Mouse (Mus musculus) yolk sac, embryonic 10.5 days (tissue): ENCODE measurements around the gene Slc39a8.

Source experiments
- DNase-seq: peaks from one replicate; pipeline ENCODE4 v3.0.0-alpha.2; 2017; ENCODE audit warnings: low spot score

Gene Slc39a8

DNA sequence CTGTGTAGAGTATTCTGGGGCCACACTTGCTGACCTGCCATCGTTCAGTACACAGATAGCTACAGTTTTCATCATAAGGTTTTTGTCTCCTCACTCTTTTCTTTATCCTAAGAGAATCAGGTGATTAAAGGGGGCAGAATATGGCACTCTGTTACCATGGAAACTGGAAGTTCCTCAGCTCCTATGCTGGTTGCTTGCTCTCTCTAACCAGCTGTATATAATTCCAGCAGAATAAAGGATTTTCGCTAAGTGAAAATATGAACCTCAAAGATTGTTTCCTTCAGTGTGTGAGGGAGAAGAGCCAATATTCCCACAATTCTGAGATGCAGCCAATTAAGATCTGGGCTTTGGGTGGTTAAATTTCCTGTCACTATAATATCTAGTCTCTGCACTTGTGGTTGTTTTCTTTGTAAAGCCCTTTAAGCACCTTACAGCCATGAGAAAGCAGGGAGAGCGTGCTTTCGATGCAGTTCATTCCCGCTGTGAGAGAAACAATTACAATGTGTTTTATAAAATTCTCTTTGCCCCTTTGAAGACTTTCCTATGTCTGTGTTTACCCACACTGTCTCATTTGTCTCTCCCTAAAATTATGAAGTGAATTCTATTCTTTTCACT is 93.6 kb downstream of the Slc39a8 start:
- DNase-seq: no peak

GRCm38 (mm10) chr3:135919305-135919704 is 94.2 kb downstream of the Slc39a8 start:
- no peak for DNase-seq

DNA sequence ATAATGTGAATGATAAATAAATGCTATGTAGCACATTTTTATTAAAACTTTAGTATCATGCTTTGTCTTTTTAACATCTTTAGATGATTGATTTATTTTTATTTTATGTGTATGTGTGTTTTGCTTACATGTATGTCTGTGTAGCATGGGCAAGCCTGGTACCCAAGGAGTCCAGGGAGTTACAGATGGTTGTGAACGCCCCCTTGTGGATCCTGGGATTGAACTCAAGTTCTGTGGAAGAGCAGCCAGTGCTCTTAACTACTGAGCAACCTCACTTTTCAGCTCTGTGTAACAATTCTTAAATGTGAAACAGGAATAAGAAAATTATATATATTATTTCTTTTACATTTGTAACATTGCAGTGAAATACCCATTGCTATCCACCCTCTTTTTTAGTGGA is 101.7 kb downstream of the Slc39a8 start:
- no peak for DNase-seq

- no peak for DNase-seq
These were observed 103.1 kb downstream of the Slc39a8 start for GRCm38 (mm10) chr3:135928184-135928583.

GRCm38 (mm10) chr3:135937455-135937854 is 112.4 kb downstream of the Slc39a8 start:
- DNase-seq: no peak
